Comparison of ENCODE assay signal across 29 mouse cellular contexts in the genomic region with DNA sequence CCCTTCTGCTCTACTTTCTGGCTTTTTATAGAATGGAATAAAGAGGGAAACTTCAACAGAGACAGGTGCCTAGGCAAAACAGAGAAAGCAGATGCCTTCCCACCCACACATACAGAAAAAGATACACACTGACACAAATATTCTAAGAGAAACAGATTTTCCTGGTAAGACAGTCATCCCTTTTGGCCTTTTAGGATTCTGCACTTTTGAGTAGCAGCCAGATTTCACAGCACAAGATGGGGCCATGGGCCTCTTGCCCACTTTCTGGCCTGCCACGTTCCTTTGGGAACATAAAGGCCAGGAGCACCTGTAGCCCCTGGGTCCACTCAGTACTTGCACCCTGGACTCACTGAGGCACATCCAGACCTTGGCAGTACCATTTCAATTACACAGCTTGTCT. TPM values are rescaled to one million over a fixed set of nuclear protein-coding genes. Genes with fewer than 3 reads are reported as not detected.
A peak's percentile ranks its signal among the peaks of the same experiment; 100 is the strongest.
DNase-seq lines count a peak whose midpoint lies in the region; ATAC-seq and TF ChIP-seq lines count a peak whose summit lies in the region.
"Had no signal": no experiment of that assay in that cellular context is flagged by ENCODE, and none has a peak within 500 bp of the region (broad histone marks: within the 10 kb centered on the region; RNA-seq: fewer than 3 reads in every experiment).

No protein-coding gene starts in this region.

- peaks cover 0 to 13% of the 10 kb centered on the region in 2 experiments for H3K36me3 ChIP-seq in CH12.LX (replicated peaks in 1 of 2; ENCODE audit: control insufficient read depth in 1 of 2, insufficient read depth in 1 of 2, low read length in 1 of 2)
- H3K36me3 ChIP-seq in myocyte (ENCODE audit: control insufficient read depth, insufficient read depth): peaks cover 5% of the 10 kb centered on the region
- H3K36me3 ChIP-seq in forebrain, embryonic 11.5 days (ENCODE audit: control insufficient read depth, insufficient read depth, low read length): no peaks in the 10 kb centered on the region
- H3K36me3 ChIP-seq: embryonic facial prominence, embryonic 15.5 days; forebrain, embryonic 15.5 days; heart, embryonic 13.5 days; hindbrain, embryonic 15.5 days had no signal

- DNase-seq in cerebellum, adult 18-20 months: peak; percentile 19 to 22
- no peak for DNase-seq in cerebellum, postnatal 14 days
- DNase-seq in CH12.LX (ENCODE audit: extremely low read depth): no peak
- peak; percentile 32 for DNase-seq in cerebellum, adult 9-11 months
- DNase-seq in forebrain, embryonic 11.5 days (ENCODE audit: low spot score): no peak
- DNase-seq in layer of hippocampus, postnatal 10 days (ENCODE audit: low spot score in 2 of 2): no peak
- DNase-seq: adrenal gland, postnatal 25 days; embryo, embryonic 11 days; gastrocnemius, adult 2 months; gastrocnemius, postnatal 25 days; heart, postnatal 36 days; kidney, adult 2 months had no signal

- H3K4me3 ChIP-seq in CH12.LX (replicated peaks in 1 of 3; ENCODE audit: low read depth in 2 of 3, low read length in 2 of 3, poor library complexity in 1 of 3) (no peak overlapping the region), myocyte (no peak overlapping the region)
- no peak overlapping the region for H3K4me3 ChIP-seq in forebrain, embryonic 11.5 days (ENCODE audit: low read depth, low read length)
- H3K4me3 ChIP-seq: erythroblast, embryonic 14.5 days; forebrain, embryonic 15.5 days; gastrocnemius, adult 2 months; hindbrain, embryonic 15.5 days had no signal

- in situ Hi-C loops in CH12.LX (cut with MboI; ENCODE audit: low pct_ligation_motif_present, low pct_unique_long_range_greater_than_20kb, low sequenced_read_pairs): no loop called here

- TF ChIP-seq RAD21 in CH12.LX (IDR thresholded peaks at IDR 0.05; ENCODE audit: low read depth, low read length): no peak

- H3ac ChIP-seq in myocyte (ENCODE audit: control insufficient read depth, insufficient read length): no peak overlapping the region

- no peak overlapping the region for H3K9ac ChIP-seq in CH12.LX (ENCODE audit: insufficient read depth, low read depth)
- H3K9ac ChIP-seq in forebrain, embryonic 11.5 days (ENCODE audit: low read length): no peak overlapping the region
- H3K9ac ChIP-seq: embryonic facial prominence, embryonic 15.5 days; heart, embryonic 13.5 days had no signal

- H3K27ac ChIP-seq in CH12.LX (ENCODE audit: insufficient read depth, low read depth): no peak overlapping the region
- no peak overlapping the region for H3K27ac ChIP-seq in forebrain, embryonic 11.5 days (ENCODE audit: low read depth, low read length)
- H3K27ac ChIP-seq: embryonic facial prominence, embryonic 15.5 days; forebrain, embryonic 10.5 days; forebrain, embryonic 15.5 days; gastrocnemius, adult 2 months; heart, embryonic 13.5 days; hindbrain, embryonic 15.5 days had no signal

- H3K27me3 ChIP-seq in CH12.LX (replicated peaks) (no peaks in the 10 kb centered on the region), myocyte (ENCODE audit: control insufficient read depth, insufficient read depth, insufficient read length) (no peaks in the 10 kb centered on the region)
- no peaks in the 10 kb centered on the region for H3K27me3 ChIP-seq in forebrain, embryonic 11.5 days (ENCODE audit: control insufficient read depth, insufficient read depth, low read length)
- H3K27me3 ChIP-seq: forebrain, embryonic 15.5 days; hindbrain, embryonic 15.5 days had no signal

- peaks cover 0 to 22% of the 10 kb centered on the region in 2 experiments; a peak in 2 of 4 replicates for H3K4me1 ChIP-seq in CH12.LX (ENCODE audit: control insufficient read depth in 1 of 2, insufficient read depth in 2 of 2)
- no peaks in the 10 kb centered on the region; the same call in 1 of the 2 replicates for H3K4me1 ChIP-seq in forebrain, embryonic 11.5 days (replicated peaks; ENCODE audit: control insufficient read depth, insufficient read depth, low read length)
- H3K4me1 ChIP-seq: embryonic facial prominence, embryonic 15.5 days had no signal

- ATAC-seq in forebrain, embryonic 11.5 days (replicated peaks; ENCODE audit: low FRiP score): no peak
- ATAC-seq: activated CD4-positive, CD25-positive, alpha-beta regulatory T cell, adult 4 months; forebrain, embryonic 15.5 days; Patski had no signal

- TF ChIP-seq CTCF in CH12.LX (conservative IDR thresholded peaks at IDR 0.05 in 1 of 2, IDR thresholded peaks at IDR 0.05 in 1 of 2; ENCODE audit: low read depth in 2 of 2, low read length in 2 of 2): no peak

- no peaks in the 10 kb centered on the region for H3K9me3 ChIP-seq in CH12.LX (replicated peaks; ENCODE audit: low read length)
- no peaks in the 10 kb centered on the region for H3K9me3 ChIP-seq in forebrain, embryonic 11.5 days (ENCODE audit: control insufficient read depth, low read length)
- H3K9me3 ChIP-seq: embryonic facial prominence, embryonic 15.5 days; forebrain, embryonic 10.5 days; forebrain, embryonic 15.5 days; heart, embryonic 13.5 days; hindbrain, embryonic 15.5 days had no signal

- H3K4me2 ChIP-seq in CH12.LX (ENCODE audit: insufficient read depth, low read depth, poor library complexity, severe bottlenecking) (peak overlapping the region; percentile 29), myocyte (ENCODE audit: low read depth) (peak overlapping the region; percentile 69)
- H3K4me2 ChIP-seq in forebrain, embryonic 11.5 days (ENCODE audit: low read depth, low read length, severe bottlenecking): no peak overlapping the region

- TF ChIP-seq POLR2A in CH12.LX (IDR thresholded peaks at IDR 0.05; ENCODE audit: low read depth, low read length) (no peak), myocyte (IDR thresholded peaks at IDR 0.05; ENCODE audit: insufficient read length, low read depth) (no peak)

- H3K79me2 ChIP-seq in CH12.LX (replicated peaks; ENCODE audit: control insufficient read depth, extremely low read depth, insufficient read depth, poor library complexity, severe bottlenecking) (peaks cover 24% of the 10 kb centered on the region), myocyte (ENCODE audit: control insufficient read depth, insufficient read depth) (peaks cover 25% of the 10 kb centered on the region)

- TF ChIP-seq EP300 in CH12.LX (IDR thresholded peaks at IDR 0.05; ENCODE audit: low read length): no peak

- dilution Hi-C loops in CH12.LX (cut with MboI; ENCODE audit: extremely low pct_ligation_motif_present, extremely low pct_unique_long_range_greater_than_20kb, low sequenced_read_pairs): no loop called here

- 93% methylated on average over 1 of the region's 1 CpGs for WGBS in forebrain, embryonic 11.5 days

TF ChIP-seq in CH12.LX, 34 proteins besides CTCF, POLR2A, EP300 and RAD21 (continues in another document):
- no peak for TF ChIP-seq UBTF (IDR thresholded peaks at IDR 0.05; ENCODE audit: low read depth, low read length)
- no peak for TF ChIP-seq ZKSCAN1 (IDR thresholded peaks at IDR 0.05; ENCODE audit: borderline replicate concordance, low read depth, low read length)
- TF ChIP-seq KAT2A (IDR thresholded peaks at IDR 0.05; ENCODE audit: insufficient replicate concordance, low read length): no peak
- TF ChIP-seq CHD2 (IDR thresholded peaks at IDR 0.05; ENCODE audit: low read length): no peak
- no peak for TF ChIP-seq ZNF384 (IDR thresholded peaks at IDR 0.05; ENCODE audit: low read depth, low read length)
- TF ChIP-seq ZMIZ1 (IDR thresholded peaks at IDR 0.05; ENCODE audit: low read depth, low read length): no peak
- no peak for TF ChIP-seq USF1 (IDR thresholded peaks at IDR 0.05; ENCODE audit: low read depth, low read length)

TF ChIP-seq in myocyte, 11 proteins besides CTCF, POLR2A, EP300 and RAD21 (continues in another document):
- TF ChIP-seq MAX (IDR thresholded peaks at IDR 0.05; ENCODE audit: low read depth) (no peak), MYOG (IDR thresholded peaks at IDR 0.05; ENCODE audit: control insufficient read depth in 1 of 3, insufficient read depth in 1 of 3, insufficient read length in 2 of 3, low read depth in 2 of 3) (no peak), REST (IDR thresholded peaks at IDR 0.05; ENCODE audit: insufficient read depth, insufficient read length) (no peak), TCF3 (IDR thresholded peaks at IDR 0.05; ENCODE audit: insufficient read length, low read depth) (no peak), CEBPB (IDR thresholded peaks at IDR 0.05; ENCODE audit: insufficient read depth, poor library complexity, severe bottlenecking) (no peak), TCF12 (IDR thresholded peaks at IDR 0.05; ENCODE audit: insufficient read depth, poor library complexity, severe bottlenecking) (no peak)

RNA-seq across cellular contexts. Expression of a gene that starts 1.9 kb away (rescaled TPM):
- total RNA-seq in CH12.LX (2012; rRNA removed) (15.5 and 16.1 TPM in 2 replicates), CH12.LX (2014; rRNA removed) (19.1 and 19.9 TPM in 2 replicates)
- polyA plus RNA-seq in CH12.LX (2012; ENCODE audit: insufficient read length, low read depth) (15.1 and 17.9 TPM in 2 replicates), myocyte (2012; fragmentation: generic; extraction: Trizol) (8.9 TPM)
- 16.9 and 21.0 TPM in 2 replicates for polyA plus RNA-seq in forebrain, embryonic 11.5 days (2014; fragmentation: Nextera tagmentation; extraction: Ambion mirVana)
- 10 to 100 TPM; 12.1 to 16.1 TPM for total RNA-seq in layer of hippocampus, postnatal 10 days (2021)

RNA-seq across cellular contexts. Expression of a gene that starts 7.7 kb away (rescaled TPM):
- not detected in 2 replicates for total RNA-seq in CH12.LX (2012; rRNA removed)
- not detected in 2 replicates for total RNA-seq in CH12.LX (2014; rRNA removed)
- not detected in 2 replicates for polyA plus RNA-seq in CH12.LX (2012; ENCODE audit: insufficient read length, low read depth)
- polyA plus RNA-seq in myocyte (2012; fragmentation: generic; extraction: Trizol): not detected
- polyA plus RNA-seq in forebrain, embryonic 11.5 days (2014; fragmentation: Nextera tagmentation; extraction: Ambion mirVana): not detected in 2 replicates
- not detected for total RNA-seq in layer of hippocampus, postnatal 10 days (2021)
- total RNA-seq: adrenal gland, adult 18-20 months; adrenal gland, postnatal 25 days; common myeloid progenitor, adult 5-6 weeks; gastrocnemius, adult 2 months; gastrocnemius, postnatal 25 days; granulocyte monocyte progenitor cell, adult 5-6 weeks; heart, postnatal 36 days had no signal
- polyA plus RNA-seq: activated CD4-positive, CD25-positive, alpha-beta regulatory T cell, adult 4 months; C2C12; embryonic facial prominence, embryonic 11.5 days; embryonic facial prominence, embryonic 15.5 days; erythroblast, embryonic 14.5 days; forebrain, embryonic 10.5 days; forebrain, embryonic 15.5 days; heart, embryonic 13.5 days; heart, postnatal 0 days; hindbrain, embryonic 11.5 days; hindbrain, embryonic 15.5 days; intestine, embryonic 16.5 days; kidney, adult 2 months; Patski had no signal

RNA-seq across cellular contexts. Expression of a gene that starts 51.6 kb away (rescaled TPM):
- total RNA-seq in CH12.LX (2012; rRNA removed): not detected in 2 replicates
- total RNA-seq in CH12.LX (2014; rRNA removed): 0.20 TPM in 1 of 2 replicates, not detected in the other
- not detected in 2 replicates for polyA plus RNA-seq in CH12.LX (2012; ENCODE audit: insufficient read length, low read depth)
- polyA plus RNA-seq in myocyte (2012; fragmentation: generic; extraction: Trizol): not detected
- not detected in 2 replicates for polyA plus RNA-seq in forebrain, embryonic 11.5 days (2014; fragmentation: Nextera tagmentation; extraction: Ambion mirVana)
- not detected for total RNA-seq in layer of hippocampus, postnatal 10 days (2021)
- total RNA-seq: common myeloid progenitor, adult 5-6 weeks; gastrocnemius, adult 2 months; gastrocnemius, postnatal 25 days; granulocyte monocyte progenitor cell, adult 5-6 weeks; heart, postnatal 36 days had no signal
- polyA plus RNA-seq: activated CD4-positive, CD25-positive, alpha-beta regulatory T cell, adult 4 months; C2C12; embryonic facial prominence, embryonic 11.5 days; embryonic facial prominence, embryonic 15.5 days; erythroblast, embryonic 14.5 days; forebrain, embryonic 10.5 days; forebrain, embryonic 15.5 days; heart, embryonic 13.5 days; heart, postnatal 0 days; hindbrain, embryonic 11.5 days; kidney, adult 2 months; Patski had no signal

RNA-seq across cellular contexts. Expression of a gene that starts 51.6 kb away (rescaled TPM):
- total RNA-seq in CH12.LX (2012; rRNA removed): 0.13 and 0.17 TPM in 2 replicates
- total RNA-seq in CH12.LX (2014; rRNA removed): 0.16 and 0.38 TPM in 2 replicates
- 0.51 and 0.63 TPM in 2 replicates for polyA plus RNA-seq in CH12.LX (2012; ENCODE audit: insufficient read length, low read depth)
- polyA plus RNA-seq in myocyte (2012; fragmentation: generic; extraction: Trizol): not detected
- polyA plus RNA-seq in forebrain, embryonic 11.5 days (2014; fragmentation: Nextera tagmentation; extraction: Ambion mirVana): not detected in 2 replicates
- total RNA-seq in layer of hippocampus, postnatal 10 days (2021): not detected
- total RNA-seq: adrenal gland, adult 18-20 months; adrenal gland, postnatal 25 days; common myeloid progenitor, adult 5-6 weeks; gastrocnemius, adult 2 months; gastrocnemius, postnatal 25 days; granulocyte monocyte progenitor cell, adult 5-6 weeks; heart, postnatal 36 days had no signal
- polyA plus RNA-seq: activated CD4-positive, CD25-positive, alpha-beta regulatory T cell, adult 4 months; C2C12; embryonic facial prominence, embryonic 11.5 days; embryonic facial prominence, embryonic 15.5 days; erythroblast, embryonic 14.5 days; forebrain, embryonic 10.5 days; forebrain, embryonic 15.5 days; heart, embryonic 13.5 days; heart, postnatal 0 days; hindbrain, embryonic 11.5 days; hindbrain, embryonic 15.5 days; intestine, embryonic 16.5 days; Patski had no signal

RNA-seq across cellular contexts. Expression of a gene that starts 54.2 kb away (rescaled TPM):
- not detected in 2 replicates for total RNA-seq in CH12.LX (2012; rRNA removed)
- total RNA-seq in CH12.LX (2014; rRNA removed): not detected in 2 replicates
- polyA plus RNA-seq in CH12.LX (2012; ENCODE audit: insufficient read length, low read depth): not detected in 2 replicates
- not detected for polyA plus RNA-seq in myocyte (2012; fragmentation: generic; extraction: Trizol)
- not detected in 2 replicates for polyA plus RNA-seq in forebrain, embryonic 11.5 days (2014; fragmentation: Nextera tagmentation; extraction: Ambion mirVana)
- under 1 TPM; 0.16 to 0.29 TPM for total RNA-seq in layer of hippocampus, postnatal 10 days (2021)
- total RNA-seq: adrenal gland, adult 18-20 months; adrenal gland, postnatal 25 days; common myeloid progenitor, adult 5-6 weeks; gastrocnemius, adult 2 months; gastrocnemius, postnatal 25 days; granulocyte monocyte progenitor cell, adult 5-6 weeks; heart, postnatal 36 days had no signal
- polyA plus RNA-seq: activated CD4-positive, CD25-positive, alpha-beta regulatory T cell, adult 4 months; C2C12; embryonic facial prominence, embryonic 11.5 days; erythroblast, embryonic 14.5 days; forebrain, embryonic 10.5 days; forebrain, embryonic 15.5 days; heart, embryonic 13.5 days; heart, postnatal 0 days; hindbrain, embryonic 11.5 days; hindbrain, embryonic 15.5 days; intestine, embryonic 16.5 days; kidney, adult 2 months; Patski had no signal

Comparison
In these comparisons a context has a peak if more than half of its experiments do, and no peak if none do; other contexts are left out.
1. DNase-seq: peak in cerebellum, adult 18-20 months (2 of 2) and cerebellum, adult 9-11 months (single experiment); none in cerebellum, postnatal 14 days (0 of 2), CH12.LX (single experiment), forebrain, embryonic 11.5 days (single experiment) and layer of hippocampus, postnatal 10 days (0 of 2).